Mouse (Mus musculus) liver, adult 2 months (tissue): ENCODE measurements around the gene Mcm7. TPM values are rescaled to one million over a fixed set of nuclear protein-coding genes. Genes with fewer than 3 reads are reported as not detected.

Experiments
- DNase-seq: peaks from one replicate; pipeline ENCODE4 v3.0.0-alpha.2; 2011; ENCODE audit warnings: low read depth, low spot score; ENCODE audit errors: extremely low read depth
- H3K27ac ChIP-seq: fragments of 200-500 bp; replicated peaks from 2 replicates; pipeline ENCODE4 v1.5.1; 2012; ENCODE audit warnings: low read depth, mild to moderate bottlenecking, control low read depth, inconsistent platforms, low read length; ENCODE audit not compliant: insufficient read depth
- H3K27me3 ChIP-seq: fragments of 200-500 bp; 2 replicates; pipeline ENCODE4 v1.6.1; 2012; ENCODE audit warnings: mild to moderate bottlenecking, moderate library complexity, low read length, inconsistent platforms; ENCODE audit not compliant: control insufficient read depth, insufficient read depth
- H3K36me3 ChIP-seq: fragments of 200-500 bp; 2 replicates; pipeline ENCODE4 v1.6.1; 2012; ENCODE audit warnings: low read length, inconsistent platforms; ENCODE audit not compliant: control insufficient read depth, insufficient read depth
- H3K4me1 ChIP-seq: fragments of 200-500 bp; 2 replicates; pipeline ENCODE4 v1.6.1; 2011; ENCODE audit warnings: low read length; ENCODE audit not compliant: control insufficient read depth, insufficient read depth
- H3K4me3 ChIP-seq: fragments of 200-500 bp; 2 replicates; pipeline ENCODE4 v1.5.1; 2011; ENCODE audit warnings: low read depth, mild to moderate bottlenecking, control low read depth, low read length, moderate library complexity; ENCODE audit not compliant: insufficient read depth
- H3K79me2 ChIP-seq: fragments of 200-500 bp; 2 replicates; pipeline ENCODE4 v1.6.1; 2012; ENCODE audit warnings: inconsistent platforms, mild to moderate bottlenecking, low read length, moderate library complexity; ENCODE audit not compliant: control insufficient read depth, insufficient read depth
- H3K9ac ChIP-seq: fragments of 200-500 bp; 2 replicates; pipeline ENCODE4 v1.6.1; 2012; ENCODE audit warnings: low read depth, mild to moderate bottlenecking, control low read depth, inconsistent platforms, low read length
- CTCF ChIP-seq: fragments of 200-500 bp; IDR thresholded peaks from 2 replicates; pipeline ENCODE4 v1.5.1; 2011; ENCODE audit warnings: low read depth, low read length, control low read depth
- POLR2A ChIP-seq: fragments of 200-500 bp; IDR thresholded peaks from 2 replicates; pipeline ENCODE4 v1.6.1; 2011; ENCODE audit warnings: low read length, control low read depth; ENCODE audit not compliant: insufficient read depth; ENCODE audit errors: extremely low read depth
- WGBS: fragments of 180-500 bp; shearing (Covaris S2); methylation state at CpG from one replicate; pipeline ENCODE4 v1.1.7; 2018; 5-methylcytosine and 5-hydroxymethylcytosine counted together
- polyA plus RNA-seq: library from polyadenylated mRNA; depleted of rRNA; stranded (reverse); fragments of >200 nt; gene quantifications from 2 replicates; pipeline ENCODE4 v1.2.3, GENCODE M21; 2012
- total RNA-seq: library from RNA; depleted of rRNA; stranded (reverse); fragments of >200 nt; gene quantifications from 2 replicates; pipeline ENCODE4 v1.2.3, GENCODE M21; 2014

Mcm7 gene
- total and polyA plus RNA-seq, 2 experiments = 11.0 to 12.4 TPM

- H3K36me3 ChIP-seq = peaks cover 9% of the 10 kb centered on the region; the same call in 1 of the 2 replicates
- no peak overlapping the region for H3K9ac ChIP-seq
- peak; percentile 58 for DNase-seq
- H3K4me1 ChIP-seq = no peaks in the 10 kb centered on the region
- H3K27me3 ChIP-seq = no peaks in the 10 kb centered on the region
- H3K4me3 ChIP-seq = no peak overlapping the region
- no peak for TF ChIP-seq POLR2A
- peak; percentile 58 for TF ChIP-seq CTCF
- no peaks in the 10 kb centered on the region for H3K79me2 ChIP-seq
- WGBS = 55% methylated on average over 8 of the region's 8 CpGs
- H3K27ac ChIP-seq = no peak overlapping the region
These were observed 34.2 kb downstream of the Mcm7 start for GRCm38 (mm10) chr5:138137935-138138549.

GRCm38 (mm10) chr5:138137257-138137656, 35.0 kb downstream of the Mcm7 start:
- Histone ChIP-seq H3K4me1 (no peaks in the 10 kb centered on the region), H3K9ac (no peak overlapping the region), H3K4me3 (no peak overlapping the region), H3K27ac (no peak overlapping the region), H3K27me3 (no peaks in the 10 kb centered on the region), H3K79me2 (no peaks in the 10 kb centered on the region), H3K36me3 (peaks cover 17% of the 10 kb centered on the region)
- no peak for DNase-seq
- TF ChIP-seq CTCF (no peak), POLR2A (no peak)
- WGBS = 20% methylated on average over 4 of the region's 4 CpGs

GRCm38 (mm10) chr5:138132425-138133064, 39.7 kb downstream of the Mcm7 start:
- Histone ChIP-seq H3K79me2 (no peaks in the 10 kb centered on the region), H3K9ac (no peak overlapping the region), H3K27me3 (no peaks in the 10 kb centered on the region), H3K4me3 (no peak overlapping the region), H3K36me3 (peaks cover 47% of the 10 kb centered on the region), H3K27ac (no peak overlapping the region), H3K4me1 (no peaks in the 10 kb centered on the region)
- 92% methylated on average over 5 of the region's 5 CpGs for WGBS
- no peak for DNase-seq
- TF ChIP-seq CTCF (no peak), POLR2A (no peak)

GRCm38 (mm10) chr5:138118041-138118440, 54.2 kb downstream of the Mcm7 start:
- H3K4me1 ChIP-seq = peaks cover 11% of the 10 kb centered on the region
- H3K27me3 ChIP-seq = no peaks in the 10 kb centered on the region
- 39% methylated on average over 3 of the region's 3 CpGs for WGBS
- no peak for DNase-seq
- H3K27ac ChIP-seq = no peak overlapping the region
- TF ChIP-seq CTCF (no peak), POLR2A (no peak)
- H3K36me3 ChIP-seq = peaks cover 4% of the 10 kb centered on the region
- no peak overlapping the region; the same call in 1 of the 2 replicates for H3K4me3 ChIP-seq
- H3K79me2 ChIP-seq = no peaks in the 10 kb centered on the region; the same call in 1 of the 2 replicates
- no peak overlapping the region for H3K9ac ChIP-seq

GRCm38 (mm10) chr5:138117199-138118015, 54.8 kb downstream of the Mcm7 start:
- TF ChIP-seq CTCF (no peak), POLR2A (no peak)
- Histone ChIP-seq H3K79me2 (no peaks in the 10 kb centered on the region; the same call in 1 of the 2 replicates), H3K27ac (peak overlapping the region; percentile 86), H3K36me3 (peaks cover 2% of the 10 kb centered on the region; the same call in 1 of the 2 replicates), H3K4me3 (peak overlapping the region; percentile 74), H3K27me3 (no peaks in the 10 kb centered on the region), H3K9ac (peak overlapping the region; percentile 80), H3K4me1 (peaks cover 11% of the 10 kb centered on the region)
- DNase-seq = peak; percentile 51
- WGBS = 1% methylated on average over 16 of the region's 16 CpGs
